ENCODE assay signal across 20 mouse cellular contexts in the genomic region with DNA sequence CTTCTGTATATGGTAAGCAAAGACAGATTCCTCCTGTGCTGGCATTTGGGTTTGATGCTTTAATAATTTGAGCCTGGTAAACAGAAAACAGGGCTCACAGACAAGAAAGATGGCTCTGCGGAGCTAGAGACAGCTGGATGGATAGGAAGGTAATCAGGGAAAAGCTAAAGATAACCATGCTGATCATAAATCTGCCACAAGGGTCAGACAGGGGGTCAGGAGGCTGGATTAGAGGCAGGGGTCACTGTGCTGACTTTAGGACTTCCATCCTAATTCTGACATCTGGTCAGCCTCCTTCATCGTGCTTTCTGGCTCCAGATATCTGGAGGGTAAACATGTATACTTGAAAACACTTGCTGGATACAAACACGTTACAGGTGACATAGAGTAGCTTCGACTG.
"Had no signal": no experiment of that assay in that cellular context is flagged by ENCODE, and none has a peak within 500 bp of the region (broad histone marks: within the 10 kb centered on the region; RNA-seq: fewer than 3 reads in every experiment).

No protein-coding gene starts in this region.

- H3K4me1 ChIP-seq: intestine, embryonic 15.5 days; limb, embryonic 12.5 days; liver, embryonic 13.5 days; liver, embryonic 15.5 days had no signal

- DNase-seq: gastrocnemius, postnatal 10 days; gastrocnemius, postnatal 25 days; heart, adult 18-20 months; heart, postnatal 10 days; heart, postnatal 4 days; kidney, adult 18-20 months; kidney, adult 8-10 months; kidney, postnatal 10 days; kidney, postnatal 4 days; liver; liver, embryonic 13.5 days had no signal

- H3K4me3 ChIP-seq: heart, embryonic 12.5 days; hindbrain, embryonic 10.5 days; hindbrain, embryonic 12.5 days; intestine, embryonic 15.5 days; layer of hippocampus, adult 2 months; left cerebral cortex, adult 2 months; limb, embryonic 10.5 days; limb, embryonic 12.5 days; liver, embryonic 13.5 days; liver, embryonic 15.5 days had no signal
